Mouse (Mus musculus): ENCODE measurements around the gene Tcl1b2.
"Not testable (repeated sequence)": the region's sequence is repeated elsewhere in the genome, so short reads cannot be mapped to it uniquely, and the experiment has no call there.

The Tcl1b2 gene

GRCm38 (mm10) chr12:105173366-105173765 is 27.6 kb downstream of the Tcl1b2 start:
- no peak for DNase-seq (ENCODE audit: low read depth, low spot score)

GRCm38 (mm10) chr12:105174318-105174717 is 28.5 kb downstream of the Tcl1b2 start:
- DNase-seq (ENCODE audit: low read depth, low spot score), result not testable (repeated sequence)

GRCm38 (mm10) chr12:105176044-105176443 is 30.2 kb downstream of the Tcl1b2 start, which contains the start of gene Tcl1b5:
TSS of gene Tcl1b5 (plus strand) at chr12:105176344.
- DNase-seq (ENCODE audit: low read depth, low spot score), result not testable (repeated sequence)

GRCm38 (mm10) chr12:105181040-105181644 is 35.3 kb downstream of the Tcl1b2 start:
- not testable (repeated sequence) for DNase-seq (ENCODE audit: low read depth, low spot score)

GRCm38 (mm10) chr12:105188980-105189379 is 43.2 kb downstream of the Tcl1b2 start:
- DNase-seq (ENCODE audit: low read depth, low spot score), result not testable (repeated sequence)

- DNase-seq (ENCODE audit: low read depth, low spot score), result not testable (repeated sequence)
These were observed 44.9 kb downstream of the Tcl1b2 start, which contains the start of gene Tcl1b3 for GRCm38 (mm10) chr12:105190743-105191142. TSS of gene Tcl1b3 (plus strand) at chr12:105191043.

GRCm38 (mm10) chr12:105199684-105200497 is 54.1 kb downstream of the Tcl1b2 start:
- DNase-seq (ENCODE audit: low read depth, low spot score), result not testable (repeated sequence)

- DNase-seq (ENCODE audit: low read depth, low spot score), result not testable (repeated sequence)
These were observed 55.8 kb downstream of the Tcl1b2 start, which contains the start of gene Tcl1b4 for GRCm38 (mm10) chr12:105201657-105202056. TSS of gene Tcl1b4 (plus strand) at chr12:105201957.

Measured in brain, embryonic 18.5 days (tissue).